Mouse (Mus musculus) cerebellum, postnatal 36 days (tissue): ENCODE measurements around the gene Aaas.
"Not testable (repeated sequence)": the region's sequence is repeated elsewhere in the genome, so short reads cannot be mapped to it uniquely, and the experiment has no call there.

Experiments used
- DNase-seq, 2 experiments: peaks; one replicate each; pipeline ENCODE4 v3.0.0; 2021 to 2022; ENCODE audit warnings: mixed read lengths in 2 of 2

Gene Aaas

GRCm38 (mm10) chr15:102356501-102357325 lies 6.1 kb upstream of the Aaas start:
- no peak for DNase-seq

DNA sequence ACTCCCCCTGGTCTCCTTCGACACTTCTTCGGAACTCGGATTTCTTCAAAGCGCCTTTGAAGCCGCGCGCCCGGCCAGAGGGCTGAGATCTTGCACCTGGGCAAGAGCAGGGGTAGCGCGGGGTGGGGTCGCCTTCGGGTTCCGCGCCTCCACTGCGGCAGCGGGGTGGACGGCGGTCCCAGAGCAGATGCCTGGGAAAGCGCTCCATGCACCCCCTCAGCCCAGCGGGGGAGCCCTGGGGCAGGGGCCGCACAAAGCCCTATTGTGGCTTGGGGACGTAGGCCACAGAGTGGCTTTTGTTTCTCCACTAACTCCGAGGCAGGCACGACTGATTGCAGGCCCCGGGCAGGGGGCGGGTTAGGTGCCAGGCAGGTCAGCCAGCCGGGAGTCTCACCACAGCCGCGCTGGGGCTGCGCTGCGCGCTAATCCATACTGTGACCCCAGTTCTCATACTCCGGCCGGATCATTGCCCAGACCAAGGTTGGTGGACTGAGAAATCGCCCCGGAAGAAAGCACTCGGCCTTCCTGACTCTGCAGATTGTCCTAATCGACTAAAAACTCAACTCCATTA lies 5.4 kb upstream of the Aaas start:
- peak; percentile 17 to 33 for DNase-seq

- peak; percentile 28 to 32 for DNase-seq
Observed at GRCm38 (mm10) chr15:102355134-102355870, 4.7 kb upstream of the Aaas start.

- DNase-seq, result no peak
Observed at GRCm38 (mm10) chr15:102353986-102354385, 3.4 kb upstream of the Aaas start.

DNA sequence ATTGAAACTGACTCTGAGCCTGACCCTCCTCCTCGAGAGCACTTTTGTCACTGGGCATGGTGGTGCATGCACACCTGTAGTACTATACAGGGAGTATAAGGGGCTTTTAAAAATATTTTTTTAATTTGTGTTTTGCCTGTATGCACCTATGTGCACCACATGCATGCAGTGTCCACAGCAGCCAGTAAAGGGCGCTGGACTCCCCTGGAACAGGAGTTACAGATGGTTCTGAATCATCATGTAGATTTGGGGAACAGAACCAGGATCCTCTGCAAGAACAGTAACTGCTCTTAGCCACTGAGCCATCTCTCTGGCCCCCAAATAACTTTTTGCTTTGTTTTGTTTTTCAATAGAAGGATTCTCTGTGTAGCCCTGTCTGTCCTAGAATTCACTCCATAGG lies 1.6 kb upstream of the Aaas start:
- no peak for DNase-seq

- DNase-seq, result no peak
Observed at GRCm38 (mm10) chr15:102350942-102351291, 346 bp upstream of the Aaas start.

DNA sequence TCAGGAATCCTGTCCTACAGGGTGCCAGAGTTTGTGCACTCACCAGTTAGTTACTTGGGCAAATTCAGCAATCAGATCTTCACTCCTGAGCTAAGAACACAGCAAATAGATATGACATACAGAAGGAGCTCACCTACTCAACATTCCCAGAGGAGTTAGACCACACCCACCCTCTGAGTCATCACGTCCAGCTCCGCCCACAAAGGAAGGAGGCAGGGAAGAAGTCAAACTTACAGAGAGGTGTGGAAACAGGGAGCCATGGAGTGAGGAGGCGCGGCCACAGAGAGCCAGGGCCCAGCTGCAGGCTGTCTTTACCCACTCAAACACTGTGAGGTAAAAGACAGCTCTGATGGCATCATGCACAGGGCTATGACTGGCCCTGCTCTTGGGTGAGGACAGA lies 4.1 kb downstream of the Aaas start:
- DNase-seq, result no peak

DNA sequence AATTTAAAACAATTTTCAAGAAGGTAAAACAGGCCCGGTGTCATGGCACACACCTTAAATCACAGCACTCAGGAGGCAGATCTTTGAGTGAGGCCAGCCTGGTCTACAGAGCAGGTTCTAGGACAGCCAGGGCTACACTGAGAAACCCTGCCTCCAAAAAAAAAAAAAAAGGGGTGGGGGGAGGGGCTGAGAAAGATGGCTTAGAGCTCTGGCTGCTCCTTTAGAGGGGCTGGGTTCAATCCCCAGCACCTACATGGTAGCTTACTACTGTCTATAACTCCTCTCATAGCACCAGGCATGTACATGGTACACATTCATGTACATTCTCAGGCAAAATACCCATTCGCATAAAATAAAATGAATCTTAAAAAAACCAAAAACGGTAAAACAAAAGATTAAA lies 6.1 kb downstream of the Aaas start:
- no peak for DNase-seq

DNA sequence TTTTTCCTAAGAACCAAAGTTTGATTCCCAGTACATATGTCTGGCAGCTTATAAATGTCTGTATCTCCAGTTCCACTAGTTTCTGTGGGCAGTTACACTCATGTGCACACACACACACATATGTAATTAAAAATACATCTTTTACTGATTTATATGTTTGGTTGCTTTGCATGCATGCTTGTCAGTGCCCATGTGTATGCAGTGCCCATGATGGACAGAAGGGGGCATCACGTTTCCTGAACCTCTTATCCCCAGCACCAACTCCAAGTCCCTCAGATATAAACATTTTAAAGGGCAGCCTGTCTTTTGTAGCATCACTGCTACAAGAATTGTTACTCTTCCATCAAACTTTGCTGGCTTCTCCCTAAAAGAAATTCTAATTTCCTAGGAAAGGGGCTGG lies 9.0 kb downstream of the Aaas start:
- peak; percentile 31 for DNase-seq

GRCm38 (mm10) chr15:102339612-102340011 lies 11.0 kb downstream of the Aaas start:
- DNase-seq, result no peak

DNA sequence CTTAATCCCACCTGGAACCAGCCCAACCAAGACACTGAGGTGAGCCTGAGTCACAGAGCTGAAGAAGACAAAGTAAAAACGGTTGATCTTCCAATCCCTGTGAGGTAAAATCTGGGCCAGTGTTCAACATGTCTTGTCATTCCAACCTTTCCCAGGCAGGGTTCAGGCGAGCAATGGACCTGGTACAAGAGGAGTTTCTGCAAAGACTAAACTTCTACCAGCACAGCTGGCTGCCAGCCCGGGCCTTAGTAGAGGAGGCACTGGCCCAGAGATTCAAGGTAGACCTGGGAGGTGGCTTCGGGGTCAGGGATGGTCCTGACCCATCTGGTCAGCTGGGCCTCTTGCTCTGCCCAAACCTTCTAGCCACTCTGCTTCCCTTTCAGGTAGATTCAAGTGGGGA lies 13.6 kb downstream of the Aaas start:
- no peak for DNase-seq

- not testable (repeated sequence) for DNase-seq
Observed at GRCm38 (mm10) chr15:102335925-102336324, 14.6 kb downstream of the Aaas start.

DNA sequence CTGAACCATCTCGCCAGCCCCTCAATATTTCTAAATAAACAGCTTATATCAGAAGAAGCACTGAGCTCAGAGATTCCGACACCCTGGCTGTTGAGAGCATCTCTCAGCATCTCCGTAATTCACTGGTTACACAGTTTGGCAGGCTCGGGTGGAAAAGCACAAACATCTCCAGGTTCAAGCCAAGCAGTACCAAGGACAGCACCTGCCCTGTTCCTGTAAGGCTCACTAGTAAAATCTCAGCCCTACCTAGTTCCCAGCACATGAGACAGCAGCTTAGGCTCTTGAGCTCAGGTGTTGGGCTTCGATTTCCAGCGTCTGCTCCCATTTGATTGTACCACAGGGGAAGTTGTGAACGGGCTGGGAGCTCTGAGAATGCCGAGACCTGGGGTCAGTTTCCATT lies 15.3 kb downstream of the Aaas start:
- DNase-seq, result no peak

DNA sequence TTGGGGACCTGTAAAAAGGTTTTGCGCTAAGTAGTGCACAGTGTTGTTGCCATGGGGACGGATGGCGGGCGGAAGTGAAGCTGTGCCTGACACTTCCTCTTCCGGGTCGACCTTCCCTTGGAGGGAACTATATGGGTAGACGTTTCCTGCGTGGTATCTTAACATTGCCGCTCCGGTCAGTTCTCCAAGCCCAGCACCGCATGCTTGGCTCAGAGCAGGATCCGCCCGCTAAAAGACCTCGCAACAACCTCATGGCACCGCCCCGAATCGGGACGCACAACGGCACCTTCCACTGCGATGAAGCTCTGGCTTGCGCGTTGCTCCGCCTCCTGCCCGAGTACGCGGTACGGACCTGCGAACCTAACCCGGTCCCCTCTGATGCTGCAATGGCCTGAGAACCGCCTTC lies 19.0 kb downstream of the Aaas start, which contains the start of gene Myg1:
TSS of gene Myg1 (plus strand) at position 100 of the 406 bp plus-strand sequence.
- peak; percentile 78 to 80 for DNase-seq

DNA sequence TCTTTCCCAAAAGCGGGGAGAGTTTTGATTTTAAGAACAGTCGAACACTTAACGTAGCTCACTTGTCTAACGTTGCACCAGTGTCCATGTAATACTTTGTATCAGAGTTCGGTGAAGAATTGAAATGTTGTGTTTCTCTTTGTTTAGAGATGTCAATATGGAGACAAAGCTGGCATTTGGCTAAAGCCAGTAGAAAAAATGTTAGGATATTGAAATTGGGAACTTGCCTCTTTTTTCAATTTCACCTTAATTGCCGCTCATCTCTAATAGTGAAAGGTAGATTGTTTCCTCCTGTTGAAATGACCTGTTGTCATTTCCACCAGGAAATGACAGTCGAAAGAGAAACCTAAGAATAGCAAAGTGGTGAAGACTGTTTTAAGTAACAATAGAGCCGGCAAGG lies 23.7 kb downstream of the Aaas start:
- DNase-seq, result no peak

DNA sequence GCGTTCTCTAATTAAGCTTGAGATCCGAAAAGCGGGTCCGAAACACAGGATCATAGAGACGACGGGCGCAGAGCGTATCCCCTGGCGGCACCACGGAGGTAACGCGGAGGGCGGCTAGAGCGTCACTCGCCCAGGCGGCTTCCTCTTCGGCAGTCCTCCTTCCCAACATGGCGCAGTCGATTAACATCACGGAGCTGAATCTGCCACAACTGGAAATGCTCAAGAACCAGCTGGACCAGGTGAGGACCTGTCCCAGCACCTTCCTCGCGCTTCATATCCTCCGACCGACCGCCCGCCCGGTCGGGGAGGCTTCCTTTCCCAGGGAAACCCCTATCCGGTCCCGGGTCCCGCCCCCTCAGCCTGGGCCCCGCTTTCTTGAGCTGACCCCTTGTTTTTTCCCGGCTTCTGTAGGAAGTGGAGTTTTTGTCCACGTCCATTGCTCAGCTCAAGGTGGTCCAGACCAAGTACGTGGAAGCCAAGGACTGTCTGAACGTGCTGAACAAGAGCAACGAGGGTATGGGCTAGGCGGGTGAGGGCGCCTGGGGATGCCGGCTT lies 24.5 kb downstream of the Aaas start, which contains the start of gene Pfdn5:
TSS of gene Pfdn5 (plus strand) at position 95 of the 555 bp plus-strand sequence.
- peak; percentile 85 to 86 for DNase-seq

DNA sequence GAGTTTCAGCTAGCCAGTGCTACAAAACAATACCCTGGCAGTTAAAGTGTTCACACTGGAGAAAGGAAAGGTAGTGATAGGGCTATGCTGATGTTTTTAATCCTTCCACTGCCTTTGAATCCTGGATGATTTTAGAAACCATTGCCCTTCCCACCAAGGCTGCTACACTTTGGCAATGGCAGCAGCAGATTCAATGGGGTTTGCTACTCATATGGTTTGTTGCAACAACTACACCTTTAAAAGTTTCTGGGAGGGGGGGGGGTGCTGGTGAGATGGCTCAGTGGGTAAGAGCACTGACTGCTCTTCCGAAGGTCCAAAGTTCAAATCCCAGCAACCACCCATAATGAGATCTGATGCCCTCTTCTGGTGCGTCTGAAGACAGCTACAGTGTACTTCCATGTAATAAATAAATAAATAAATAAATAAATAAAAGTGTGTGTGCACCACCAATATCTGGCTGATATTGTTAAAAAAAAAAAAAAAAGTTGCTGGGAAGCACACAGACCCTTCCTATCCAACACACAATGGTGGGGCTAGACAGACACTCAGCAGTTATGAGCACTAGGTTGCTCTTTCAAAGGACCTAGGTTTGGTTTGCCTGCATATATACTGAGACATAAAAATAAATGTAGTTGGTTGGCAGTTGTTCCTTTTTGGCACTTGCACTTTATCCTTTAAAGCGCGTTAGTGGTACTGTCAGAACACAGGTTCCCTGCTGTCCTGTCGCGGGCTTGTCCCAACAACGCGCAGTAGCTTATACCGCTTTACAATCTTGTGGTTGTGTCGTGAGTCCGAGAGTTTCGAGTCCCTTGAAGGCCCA lies 25.7 kb downstream of the Aaas start:
- peak in 1 of 2 experiments; percentile 29 for DNase-seq

DNA sequence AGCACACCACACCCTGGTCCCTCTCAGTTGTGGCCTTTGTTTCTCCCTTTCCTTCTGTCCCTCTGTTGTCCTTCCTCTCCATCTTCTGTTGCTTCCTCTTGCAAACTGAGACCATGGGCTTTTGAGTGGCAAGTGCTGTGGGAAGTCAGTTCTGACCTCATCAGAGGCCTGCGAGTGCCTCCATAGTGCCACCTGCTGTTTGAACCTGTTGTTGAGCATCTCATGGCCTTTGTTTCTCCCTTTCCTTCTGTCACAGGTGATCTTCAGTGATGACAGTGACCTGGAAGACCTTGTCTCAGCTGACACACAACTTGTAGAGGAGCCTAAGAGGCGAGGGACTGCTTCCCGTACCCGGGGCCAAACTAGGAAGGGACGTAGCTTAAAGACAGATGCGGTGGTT lies 34.3 kb downstream of the Aaas start:
- DNase-seq, result peak; percentile 62 to 69

GRCm38 (mm10) chr15:102315292-102315691 lies 35.3 kb downstream of the Aaas start:
- no peak for DNase-seq

DNA sequence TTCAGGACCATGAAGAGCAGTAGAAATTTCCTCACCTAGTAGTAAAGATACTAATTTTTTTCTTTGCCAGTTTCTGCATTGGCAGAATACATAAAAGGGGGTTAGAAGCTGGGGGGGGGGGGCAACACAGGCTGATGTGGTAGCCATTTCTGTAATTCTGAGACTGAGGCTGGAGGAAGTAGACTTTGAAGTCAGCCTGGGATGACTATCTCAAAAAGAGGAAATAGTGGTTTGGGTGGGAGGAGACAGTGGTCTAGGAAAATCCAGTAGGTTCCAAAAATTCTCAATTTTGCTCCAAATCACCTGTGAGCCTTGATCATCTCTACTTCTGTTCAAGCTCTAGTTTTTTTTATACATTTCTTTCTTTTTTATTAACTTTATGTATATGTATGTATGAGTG lies 39.1 kb downstream of the Aaas start:
- DNase-seq, result no peak

- no peak for DNase-seq
Observed at GRCm38 (mm10) chr15:102310074-102310845, 40.3 kb downstream of the Aaas start.

DNA sequence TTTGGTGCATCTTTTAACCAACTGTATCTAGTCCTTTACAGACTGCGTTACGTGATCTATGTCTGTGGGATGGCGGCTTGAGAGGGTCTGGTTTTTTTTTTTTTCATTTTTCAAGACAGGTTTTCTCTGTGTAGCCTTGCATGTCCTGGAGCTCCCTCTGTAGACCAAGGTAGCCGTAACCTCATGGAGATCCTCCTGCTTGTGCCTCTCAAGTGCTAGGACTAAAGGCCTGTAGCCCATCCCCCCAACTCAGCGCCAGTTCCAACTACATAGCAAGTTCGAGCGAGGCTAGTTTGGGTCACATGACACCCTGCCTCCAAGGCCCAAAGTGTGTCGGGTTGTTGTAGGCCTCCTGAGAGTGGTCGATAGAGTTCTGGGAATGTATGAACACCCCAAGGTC lies 41.9 kb downstream of the Aaas start:
- no peak for DNase-seq
